Mouse (Mus musculus) kidney, embryonic 14.5 days (tissue): ENCODE data around the gene Chgb. TPM values are rescaled to one million over a fixed set of nuclear protein-coding genes. Genes with fewer than 3 reads are reported as not detected.

ENCODE experiments used
- ATAC-seq: fragments of 200-750 bp; cut with Nextera tagmentation; 2 replicates; pipeline ENCODE4 v1.8.0; 2017; ENCODE audit warnings: moderate number of reproducible peaks, mild to moderate bottlenecking, moderate TSS enrichment, moderate library complexity; ENCODE audit not compliant: low FRiP score, low TSS enrichment
- H3K27ac ChIP-seq: fragments of 300-500 bp; sonication (generic); 2 replicates; pipeline ENCODE4 v1.5.1; 2014; ENCODE audit warnings: low read depth, mild to moderate bottlenecking, low read length, moderate library complexity, mixed read lengths
- H3K27me3 ChIP-seq: fragments of 300-500 bp; sonication (generic); 2 replicates; pipeline ENCODE4 v1.6.1; 2014; ENCODE audit warnings: mild to moderate bottlenecking, low read length; ENCODE audit not compliant: control insufficient read depth, insufficient read depth
- H3K36me3 ChIP-seq: fragments of 300-500 bp; sonication (generic); 2 replicates; pipeline ENCODE4 v1.6.1; 2014; ENCODE audit warnings: low read length, mixed read lengths; ENCODE audit not compliant: control insufficient read depth, insufficient read depth
- H3K4me1 ChIP-seq: fragments of 300-500 bp; sonication (generic); 2 replicates; pipeline ENCODE4 v1.6.1; 2014; ENCODE audit warnings: low read length, mixed read lengths; ENCODE audit not compliant: control insufficient read depth, insufficient read depth
- H3K4me2 ChIP-seq: fragments of 300-500 bp; sonication (generic); replicated peaks from 2 replicates; pipeline ENCODE4 v1.6.1; 2014; ENCODE audit warnings: low read depth, mild to moderate bottlenecking, low read length
- H3K4me3 ChIP-seq: fragments of 300-500 bp; sonication (generic); 2 replicates; pipeline ENCODE4 v1.5.1; 2014; ENCODE audit warnings: mild to moderate bottlenecking, low read length
- H3K9ac ChIP-seq: fragments of 300-500 bp; sonication (generic); 2 replicates; pipeline ENCODE4 v1.6.1; 2014; ENCODE audit warnings: low read depth, mild to moderate bottlenecking, low read length, moderate library complexity
- H3K9me3 ChIP-seq: fragments of 300-500 bp; sonication (generic); 2 replicates; pipeline ENCODE4 v1.6.1; 2016; ENCODE audit warnings: low read length; ENCODE audit not compliant: control insufficient read depth
- WGBS: fragments of 180-500 bp; shearing (Covaris S2); extraction: QIAGEN DNeasy Blood & Tissue Kit; methylation state at CpG from one replicate; pipeline ENCODE4 v1.1.7; 2014; 5-methylcytosine and 5-hydroxymethylcytosine counted together
- polyA plus RNA-seq: library from polyadenylated mRNA; unstranded; fragments of >200 nt; fragmentation: Nextera tagmentation; extraction: Ambion mirVana; gene quantifications from 2 replicates; pipeline ENCODE4 v1.2.1, GENCODE M21; 2014

The Chgb gene
- polyA plus RNA-seq, 1 experiment from 2014 or later, result 0.32 TPM

DNA sequence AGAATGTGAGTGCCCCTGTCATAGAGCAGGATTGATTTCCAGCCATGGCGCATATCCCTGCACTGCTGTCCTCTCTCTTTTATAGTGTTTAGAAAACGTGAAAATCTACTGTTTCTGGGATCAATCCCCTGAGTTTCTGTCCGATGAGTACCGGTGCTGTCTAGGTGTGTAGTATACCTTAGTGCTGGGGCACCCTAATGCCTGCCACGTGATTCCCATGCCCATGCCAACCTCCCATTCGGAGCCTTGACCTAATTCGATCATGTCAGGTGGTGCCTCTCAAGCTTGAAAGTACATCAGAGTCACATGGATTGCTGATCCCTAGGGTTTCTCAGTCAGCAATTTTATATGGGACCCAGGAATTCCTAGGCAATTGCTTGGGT lies 13.1 kb downstream of the Chgb start:
- WGBS, result 85% methylated on average over 7 of the region's 7 CpGs
- H3K4me1 ChIP-seq, result no peaks in the 10 kb centered on the region
- H3K4me2 ChIP-seq, result no peak overlapping the region
- ATAC-seq, result no peak
- H3K27ac ChIP-seq, result no peak overlapping the region
- H3K9me3 ChIP-seq, result no peaks in the 10 kb centered on the region
- H3K36me3 ChIP-seq, result no peaks in the 10 kb centered on the region
- H3K27me3 ChIP-seq, result no peaks in the 10 kb centered on the region
- H3K4me3 ChIP-seq, result no peak overlapping the region
- no peak overlapping the region for H3K9ac ChIP-seq

GRCm38 (mm10) chr2:132802976-132803375 lies 21.9 kb downstream of the Chgb start:
- Histone ChIP-seq H3K27ac (no peak overlapping the region), H3K36me3 (peaks cover 44% of the 10 kb centered on the region), H3K9me3 (no peaks in the 10 kb centered on the region), H3K4me1 (no peaks in the 10 kb centered on the region), H3K9ac (no peak overlapping the region), H3K4me3 (no peak overlapping the region), H3K27me3 (no peaks in the 10 kb centered on the region), H3K4me2 (no peak overlapping the region)
- WGBS, result 94% methylated on average over 2 of the region's 2 CpGs
- ATAC-seq, result no peak

DNA sequence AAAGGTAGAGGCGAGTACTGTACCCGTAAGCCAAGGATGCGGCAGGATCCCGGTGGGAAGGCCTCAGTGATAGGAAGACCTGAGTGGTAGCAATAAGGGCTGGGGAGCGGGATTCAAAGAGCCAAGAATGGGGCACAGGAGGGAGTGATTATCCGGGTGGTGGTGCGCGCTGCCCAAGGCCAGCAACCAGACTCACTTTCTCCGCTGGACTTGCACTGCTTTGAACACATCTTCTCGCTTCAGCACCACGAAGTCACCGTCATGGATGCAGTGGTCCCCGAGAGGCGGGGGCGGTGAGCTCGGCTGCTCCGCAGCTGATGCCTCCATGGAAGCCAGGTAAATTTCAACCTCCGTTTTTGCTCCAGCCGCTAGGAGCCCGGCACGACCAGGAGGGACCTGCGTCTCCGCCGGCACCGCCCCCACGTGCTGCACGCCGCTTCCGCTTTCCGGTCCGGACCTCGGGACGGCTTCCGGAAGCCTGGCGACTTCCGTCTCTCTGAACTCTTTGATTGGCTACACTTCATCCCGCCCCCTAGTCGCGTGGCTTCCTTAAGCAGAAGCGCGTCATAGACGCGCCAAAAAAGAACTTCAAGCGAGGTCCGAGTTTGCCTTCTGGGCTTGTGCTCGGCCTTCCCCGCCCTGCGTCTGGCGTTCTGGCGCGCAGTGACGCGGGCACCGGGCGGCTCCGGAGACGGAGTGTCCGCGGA lies 34.7 kb downstream of the Chgb start, which contains the start of the genes Trmt6 and Mcm8:
Trmt6 (minus strand) TSS at position 448 of the 707 bp plus-strand sequence.
Mcm8 (plus strand) TSS at position 534 of the 707 bp plus-strand sequence.
- Histone ChIP-seq H3K36me3 (peaks cover 24% of the 10 kb centered on the region), H3K4me1 (peaks cover 4% of the 10 kb centered on the region; the same call in 1 of the 2 replicates), H3K4me2 (peak within 1 kb of the TSS; percentile 81), H3K9ac (peak within 1 kb of the TSS; percentile 83), H3K27me3 (no peaks in the 10 kb centered on the region), H3K4me3 (peak within 1 kb of the TSS; percentile 65), H3K27ac (peak within 1 kb of the TSS; percentile 44; the same call in 1 of the 2 replicates), H3K9me3 (no peaks in the 10 kb centered on the region)
- ATAC-seq, result peak; percentile 100
- WGBS, result under 1% methylated on average over 59 of the region's 59 CpGs

- Histone ChIP-seq H3K4me2 (no peak overlapping the region), H3K4me1 (no peaks in the 10 kb centered on the region), H3K9me3 (no peaks in the 10 kb centered on the region), H3K9ac (no peak overlapping the region), H3K27me3 (no peaks in the 10 kb centered on the region), H3K4me3 (no peak overlapping the region), H3K27ac (no peak overlapping the region), H3K36me3 (peaks cover 31% of the 10 kb centered on the region; the same call in 1 of the 2 replicates)
- ATAC-seq, result no peak
- WGBS, result 93% methylated on average over 4 of the region's 4 CpGs
Measured at GRCm38 (mm10) chr2:132841071-132841470, 60.0 kb downstream of the Chgb start.

Other genes with a start within 250 kb of the Chgb start
- gene Gpcpd1, start 193.5 kb upstream of the Chgb start, polyA plus RNA-seq, result 37.4 and 42.8 TPM in 2 replicates
- 17.3 and 18.2 TPM in 2 replicates for gene Shld1, start 94.3 kb upstream of the Chgb start, polyA plus RNA-seq
- gene Trmt6, start 34.8 kb downstream of the Chgb start, polyA plus RNA-seq, result 37.1 and 37.2 TPM in 2 replicates
- 15.5 and 21.4 TPM in 2 replicates for gene Mcm8, start 34.9 kb downstream of the Chgb start, polyA plus RNA-seq
- 16.4 and 18.9 TPM in 2 replicates for gene Crls1, start 65.4 kb downstream of the Chgb start, polyA plus RNA-seq
- 0.47 and 0.55 TPM in 2 replicates for gene Lrrn4, start 99.6 kb downstream of the Chgb start, polyA plus RNA-seq
- 12.4 and 15.9 TPM in 2 replicates for gene Fermt1, start 164.6 kb downstream of the Chgb start, polyA plus RNA-seq